Mouse (Mus musculus) left cerebral cortex, postnatal 25 days (tissue): ENCODE measurements around the gene Cd300a. TPM values are rescaled to one million over a fixed set of nuclear protein-coding genes. Genes with fewer than 3 reads are reported as not detected.
"Not testable (repeated sequence)": the region's sequence is repeated elsewhere in the genome, so short reads cannot be mapped to it uniquely, and the experiment has no call there.

Experiments
- DNase-seq, 2 experiments: peaks; one replicate each; pipeline ENCODE4 v3.0.0; 2022; ENCODE audit warnings: low spot score in 2 of 2, mixed read lengths in 1 of 2
- intact Hi-C: fragments of 180-260 bp; cut with DNase I; formaldehyde crosslinking; loops from one replicate; pipeline ENCODE4 v1.15.1; 2025
- total RNA-seq, 2 experiments: library from RNA; stranded (reverse); gene quantifications; 2 replicates each; pipeline ENCODE4 v1.2.3; 2021

Cd300a gene
- total RNA-seq, 2 experiments from 2014 or later: 0.37 to 0.55 TPM

- no peak for DNase-seq
- intact Hi-C loops: no loop called here
These were observed 701 bp downstream of the Cd300a start for GRCm38 (mm10) chr11:114890542-114890941.

DNA sequence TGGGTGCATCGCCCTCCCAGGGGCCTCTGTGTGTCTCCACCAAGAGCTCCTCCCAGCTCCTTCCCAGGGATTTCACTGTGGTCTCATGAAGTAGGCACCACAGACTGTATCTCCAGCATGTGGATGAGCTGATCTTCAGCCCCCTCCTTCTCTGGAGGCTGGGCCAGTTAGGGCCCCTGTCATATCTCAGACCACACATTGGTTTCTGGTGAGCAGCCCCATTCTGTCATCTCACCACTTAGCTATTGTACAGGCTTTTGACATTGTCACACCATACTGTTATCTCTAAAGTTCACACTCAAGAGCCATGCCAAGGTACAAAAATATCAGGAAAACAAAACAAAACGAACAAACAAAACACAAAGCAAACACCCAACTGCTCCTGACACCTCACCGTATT is 6.2 kb downstream of the Cd300a start:
- intact Hi-C loops: no loop called here
- no peak for DNase-seq

DNA sequence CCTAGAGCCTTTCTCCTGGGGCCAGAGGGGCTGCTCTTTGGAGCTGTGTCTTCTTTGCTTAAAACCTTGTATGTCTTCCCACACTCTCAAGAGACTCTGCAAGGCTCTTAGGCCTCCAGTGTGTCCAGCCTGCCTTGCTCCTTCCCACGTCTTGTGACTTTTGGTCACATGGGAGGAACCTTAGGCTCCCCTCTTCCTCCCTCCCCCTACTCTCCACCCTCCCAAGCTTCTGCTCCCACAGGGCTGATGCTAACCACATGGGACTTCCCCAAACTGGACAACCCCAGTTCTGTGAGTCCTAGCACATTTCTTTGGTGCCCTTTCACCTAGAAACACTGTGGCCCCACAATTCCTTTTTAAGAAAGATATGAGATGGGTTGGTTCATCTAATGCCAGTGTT is 8.2 kb downstream of the Cd300a start:
- no peak for DNase-seq
- intact Hi-C loops: no loop called here

DNA sequence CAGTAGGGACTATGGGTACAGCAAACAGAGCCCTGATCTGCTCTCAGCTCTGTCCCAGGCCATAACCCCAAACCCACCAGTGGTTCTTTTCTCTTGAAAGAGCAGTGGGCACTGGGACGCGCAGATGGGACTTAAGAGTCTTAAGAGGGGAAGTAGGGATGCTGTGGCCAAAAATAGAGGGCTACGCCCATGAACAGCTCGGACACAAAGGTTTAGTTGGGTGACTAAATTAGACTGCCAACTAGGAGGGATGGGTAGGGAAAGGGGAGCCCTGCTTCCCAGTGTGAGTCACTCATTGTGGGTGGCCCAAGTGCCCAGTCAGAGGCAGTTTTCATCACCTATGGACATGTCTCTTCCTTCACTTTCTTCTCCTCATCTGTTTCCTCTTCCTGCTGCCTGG is 13.4 kb downstream of the Cd300a start:
- DNase-seq: no peak
- intact Hi-C loops: no loop called here

DNA sequence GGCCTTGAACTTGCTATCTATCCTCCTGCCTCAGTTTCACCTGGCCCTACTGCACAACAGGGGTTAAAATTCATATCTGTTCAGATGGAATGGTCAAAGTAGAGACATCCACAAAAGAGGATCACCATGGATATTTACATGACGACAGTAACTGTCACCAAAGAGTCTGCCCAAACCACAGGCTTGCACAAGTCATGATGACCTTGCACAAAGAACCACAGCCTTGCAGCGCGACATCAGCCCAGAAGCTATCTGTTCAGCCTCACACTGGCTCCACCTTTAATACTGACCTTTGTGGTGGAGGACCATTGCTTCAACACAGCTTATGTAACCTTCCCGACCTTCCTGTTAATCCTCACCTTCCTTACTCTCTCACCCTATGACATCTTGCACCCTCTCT is 17.7 kb downstream of the Cd300a start:
- DNase-seq: no peak
- intact Hi-C loops: no loop called here

GRCm38 (mm10) chr11:114908086-114908485 is 18.2 kb downstream of the Cd300a start:
- intact Hi-C loops: no loop called here
- no peak for DNase-seq

- intact Hi-C loops, DNase-seq: not testable (repeated sequence)
These were observed 19.7 kb downstream of the Cd300a start for GRCm38 (mm10) chr11:114909538-114909937.

DNA sequence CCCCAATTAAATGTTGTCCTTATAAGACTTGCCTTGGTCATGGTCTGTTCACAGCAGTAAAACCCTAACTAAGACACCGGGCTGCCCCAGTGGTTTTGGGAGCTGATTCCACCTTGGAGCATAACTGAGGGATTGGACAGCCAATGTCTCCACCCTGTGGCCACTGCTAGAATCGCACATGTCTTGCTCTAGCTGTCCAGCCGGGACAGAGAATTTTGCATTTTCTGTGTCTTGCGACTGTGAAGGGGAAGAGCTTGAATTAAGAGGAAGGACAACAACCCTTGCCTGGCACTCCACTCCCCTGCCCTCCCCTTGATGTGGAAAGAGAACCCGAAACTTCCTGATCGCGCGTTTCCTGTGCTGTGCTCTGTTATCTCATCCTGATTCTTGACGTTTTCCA is 23.0 kb downstream of the Cd300a start:
- intact Hi-C loops: loop anchor here (1.0 to 5.0 kb wide), 4 partner anchors 33 to 241 kb away; no protein-coding TSS in a partner anchor
- DNase-seq: peak; percentile 83 to 86

- intact Hi-C loops: loop anchor here (5.0 kb wide), 1 partner anchor 243 kb away; no protein-coding TSS in a partner anchor
These were observed 25.1 kb downstream of the Cd300a start for GRCm38 (mm10) chr11:114914978-114915377.

DNA sequence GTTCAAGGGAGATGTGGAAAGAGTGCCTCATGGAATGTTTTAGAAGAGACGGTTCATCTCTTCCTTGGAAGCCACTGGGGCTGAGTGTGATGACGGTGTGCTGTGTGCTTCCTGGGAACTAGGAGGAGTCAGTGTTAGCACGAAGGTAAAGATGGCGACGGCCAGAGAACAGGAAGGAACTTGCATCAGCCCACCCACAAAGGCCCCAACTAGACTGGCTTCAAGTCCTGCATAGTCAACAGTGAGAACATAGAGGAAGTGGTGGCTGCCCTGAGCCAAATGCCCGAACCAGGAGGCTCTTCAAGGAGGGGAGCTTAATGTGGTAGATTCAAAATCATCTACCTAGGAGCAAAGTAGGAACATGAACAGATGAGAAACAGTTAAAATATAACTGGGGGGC is 27.3 kb downstream of the Cd300a start:
- intact Hi-C loops: no loop called here
- DNase-seq: no peak

More at GRCm38 (mm10) chr11:114914978-114915377, 25.1 kb downstream of the Cd300a start:
- DNase-seq: no peak

DNA sequence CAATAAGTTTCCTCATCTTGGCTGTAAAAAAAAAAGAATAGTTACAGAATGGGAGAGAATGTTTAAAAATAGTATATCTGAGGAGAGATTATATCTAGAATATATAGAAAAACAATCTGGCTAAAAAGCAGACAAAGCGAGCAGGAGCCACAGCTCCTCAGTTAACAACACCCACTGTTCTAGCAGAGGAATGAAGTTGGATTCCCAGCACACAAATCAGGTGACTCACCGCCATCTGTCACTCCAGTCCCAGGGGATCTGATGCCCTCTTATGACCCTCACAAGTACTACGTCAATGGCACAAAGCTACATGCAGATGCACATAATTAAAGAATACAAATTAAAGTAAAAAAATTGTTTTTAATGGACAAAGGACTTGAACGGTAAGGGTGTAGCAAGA is 32.6 kb downstream of the Cd300a start:
- intact Hi-C loops: no loop called here
- peak; percentile 52 to 91 for DNase-seq

- no peak for DNase-seq
- intact Hi-C loops: no loop called here
These were observed 34.1 kb downstream of the Cd300a start for GRCm38 (mm10) chr11:114923961-114924360.

DNA sequence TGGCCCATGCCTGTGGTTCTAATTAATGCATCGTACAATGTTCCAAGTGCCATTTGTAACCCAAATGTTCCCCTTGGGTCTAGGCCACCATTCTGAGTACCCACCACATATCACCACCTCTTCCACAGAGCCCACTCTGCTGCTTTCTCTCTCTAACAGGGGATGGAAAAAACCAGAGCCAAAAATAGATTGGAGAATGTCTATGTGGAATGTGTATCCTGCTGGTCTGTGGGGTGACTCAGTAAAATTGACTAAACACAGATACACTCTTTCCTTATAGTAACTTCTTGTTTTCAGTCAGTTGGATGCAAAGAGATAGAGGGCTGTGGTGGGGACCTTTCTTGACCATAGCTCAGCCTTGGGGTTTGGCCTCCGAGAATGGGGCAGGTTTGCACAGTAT is 39.7 kb downstream of the Cd300a start:
- intact Hi-C loops: no loop called here
- peak in 1 of 2 experiments; percentile 45 for DNase-seq

DNA sequence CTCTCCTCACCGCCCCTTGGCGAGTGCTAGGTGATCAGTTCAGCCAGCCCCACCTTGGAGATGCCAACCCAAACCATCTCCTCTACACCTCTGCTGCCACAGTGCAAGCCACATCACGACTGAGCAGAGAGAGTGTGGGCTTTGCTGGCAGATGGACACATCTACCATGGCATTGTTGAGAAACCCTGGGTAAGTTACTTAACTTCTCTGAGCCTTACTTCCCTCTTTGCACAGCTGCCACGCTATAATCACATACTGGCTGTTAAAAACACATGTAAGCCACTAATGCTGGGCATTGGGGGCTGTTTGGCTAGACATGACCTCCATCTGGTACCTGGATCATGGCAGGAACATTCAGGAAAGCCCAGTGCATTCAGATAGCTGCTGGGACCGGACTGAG is 41.2 kb downstream of the Cd300a start:
- DNase-seq: no peak
- intact Hi-C loops: no loop called here

GRCm38 (mm10) chr11:114933591-114933990 is 43.8 kb downstream of the Cd300a start:
- DNase-seq: no peak
- intact Hi-C loops: no loop called here

DNA sequence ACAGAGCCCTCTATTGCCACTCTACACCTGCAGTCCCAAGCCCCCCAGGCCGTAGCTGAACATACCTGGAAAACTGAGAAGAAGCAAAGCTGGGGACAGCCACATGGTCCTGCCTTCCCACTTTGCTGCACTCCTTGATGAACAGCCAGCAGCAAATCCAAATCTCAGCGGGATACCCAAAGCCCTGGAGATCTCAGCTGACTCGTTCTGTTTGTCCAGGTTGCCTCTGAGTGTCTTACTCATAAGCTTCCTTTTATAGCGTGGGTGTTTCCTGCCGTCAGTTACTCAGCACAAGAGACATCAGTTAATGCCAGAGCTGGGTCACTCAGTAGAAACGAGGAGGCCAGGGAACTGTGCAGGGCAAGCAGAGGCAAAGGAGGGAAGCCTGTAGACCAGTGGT is 44.3 kb downstream of the Cd300a start, which contains the start of gene Cd300lb:
Gene Cd300lb, minus strand, starts transcription at position 243 of the 400 bp plus-strand sequence.
- intact Hi-C loops: no loop called here
- no peak for DNase-seq

Other genes with a start within 250 kb of the Cd300a start
- 100 to 1,000 TPM; 765 to 799 TPM for gene Rpl38, start 221.5 kb upstream of the Cd300a start, total RNA-seq
- 10 to 100 TPM; 18.6 to 21.4 TPM for gene Ttyh2, start 214.6 kb upstream of the Cd300a start, total RNA-seq
- 1 to 10 TPM in 1 of 2 experiments, under 1 TPM in 1; 0.62 to 1.4 TPM for gene Dnaic2, start 162.6 kb upstream of the Cd300a start, total RNA-seq
- gene Kif19a, start 124.7 kb upstream of the Cd300a start, total RNA-seq: 1 to 10 TPM; 4.8 to 5.3 TPM
- gene Btbd17, start 94.1 kb upstream of the Cd300a start, total RNA-seq: 10 to 100 TPM; 35.6 to 39.8 TPM
- gene Gpr142, start 91.1 kb upstream of the Cd300a start, total RNA-seq: not detected
- 1 to 10 TPM; 4.2 to 6.4 TPM for gene Gprc5c, start 38.9 kb upstream of the Cd300a start, total RNA-seq
- gene Cd300lb, start 44.3 kb downstream of the Cd300a start, total RNA-seq: not detected
- not detected for gene Cd300c, start 79.1 kb downstream of the Cd300a start, total RNA-seq
- not detected for gene Cd300ld, start 99.9 kb downstream of the Cd300a start, total RNA-seq
- gene Cd300c2, start 111.8 kb downstream of the Cd300a start, total RNA-seq: 1 to 10 TPM; 2.8 to 3.0 TPM
- not detected for gene Cd300ld2, start 126.2 kb downstream of the Cd300a start, total RNA-seq
- under 1 TPM in 1 of 2 experiments, not detected in 1; 0.55 TPM for gene Cd300ld4, start 137.0 kb downstream of the Cd300a start, total RNA-seq
- gene Cd300ld5, start 147.7 kb downstream of the Cd300a start, total RNA-seq: under 1 TPM; 0.55 to 0.60 TPM
- under 1 TPM in 1 of 2 experiments, not detected in 1; 0.60 TPM for gene Cd300ld3, start 158.4 kb downstream of the Cd300a start, total RNA-seq
- gene Cd300e, start 172.1 kb downstream of the Cd300a start, total RNA-seq: not detected
- gene Rab37, start 201.4 kb downstream of the Cd300a start, total RNA-seq: under 1 TPM; 0.76 to 0.99 TPM
- under 1 TPM; 0.16 to 0.41 TPM for gene Cd300lf, start 244.0 kb downstream of the Cd300a start, total RNA-seq